Mouse (Mus musculus): ENCODE measurements at regions not wholly inside any gene's neighbourhood (a gene's known extent, or its start where the extent isn't known, plus 50 kb on each side); places are given as distances from the start of the nearest gene placed in this dataset.

- WGBS = 73% methylated on average over 6 of the region's 6 CpGs
- H3K36me3 ChIP-seq (ENCODE audit: control insufficient read depth, insufficient read depth, low read length) = no peaks in the 10 kb centered on the region
- no peaks in the 10 kb centered on the region for H3K4me1 ChIP-seq (ENCODE audit: control insufficient read depth, insufficient read depth, insufficient read length, low read length)
- no peak overlapping the region for H3K4me3 ChIP-seq (ENCODE audit: low read depth, low read length)
- no peak overlapping the region for H3K27ac ChIP-seq (ENCODE audit: insufficient read depth, low read depth, low read length)
- TF ChIP-seq POLR2A (IDR thresholded peaks at IDR 0.05; ENCODE audit: low read depth, low read length) = no peak
- no peak for TF ChIP-seq CTCF (IDR thresholded peaks at IDR 0.05; ENCODE audit: extremely low read depth, insufficient read length, insufficient replicate concordance, low read depth, low read length)
- no peaks in the 10 kb centered on the region for H3K27me3 ChIP-seq (ENCODE audit: control insufficient read depth, insufficient read depth, low read length)
Observed at GRCm38 (mm10) chr9:122459491-122459890, 108.1 kb downstream of the Abhd5 start.

GRCm38 (mm10) chr9:122471539-122471938 is 120.1 kb downstream of the Abhd5 start:
- no peak for TF ChIP-seq POLR2A (IDR thresholded peaks at IDR 0.05; ENCODE audit: low read depth, low read length)
- TF ChIP-seq CTCF (IDR thresholded peaks at IDR 0.05; ENCODE audit: extremely low read depth, insufficient read length, insufficient replicate concordance, low read depth, low read length) = no peak
- Histone ChIP-seq H3K4me3 (ENCODE audit: low read depth, low read length) (no peak overlapping the region), H3K36me3 (ENCODE audit: control insufficient read depth, insufficient read depth, low read length) (no peaks in the 10 kb centered on the region), H3K4me1 (ENCODE audit: control insufficient read depth, insufficient read depth, insufficient read length, low read length) (no peaks in the 10 kb centered on the region), H3K27me3 (ENCODE audit: control insufficient read depth, insufficient read depth, low read length) (no peaks in the 10 kb centered on the region), H3K27ac (ENCODE audit: insufficient read depth, low read depth, low read length) (no peak overlapping the region)
- 92% methylated on average over 2 of the region's 2 CpGs for WGBS

GRCm38 (mm10) chr9:122476356-122476755 is 124.9 kb downstream of the Abhd5 start:
- H3K4me1 ChIP-seq (ENCODE audit: control insufficient read depth, insufficient read depth, insufficient read length, low read length) = no peaks in the 10 kb centered on the region
- no peaks in the 10 kb centered on the region for H3K27me3 ChIP-seq (ENCODE audit: control insufficient read depth, insufficient read depth, low read length)
- no peak overlapping the region for H3K27ac ChIP-seq (ENCODE audit: insufficient read depth, low read depth, low read length)
- no peak for TF ChIP-seq POLR2A (IDR thresholded peaks at IDR 0.05; ENCODE audit: low read depth, low read length)
- peak; percentile 36; the same call in 1 of the 2 replicates for TF ChIP-seq CTCF (IDR thresholded peaks at IDR 0.05; ENCODE audit: extremely low read depth, insufficient read length, insufficient replicate concordance, low read depth, low read length)
- no peak overlapping the region for H3K4me3 ChIP-seq (ENCODE audit: low read depth, low read length)
- 49% methylated on average over 3 of the region's 3 CpGs for WGBS
- no peaks in the 10 kb centered on the region for H3K36me3 ChIP-seq (ENCODE audit: control insufficient read depth, insufficient read depth, low read length)

GRCm38 (mm10) chr9:122487001-122487400 is 135.6 kb downstream of the Abhd5 start:
- Histone ChIP-seq H3K27ac (ENCODE audit: insufficient read depth, low read depth, low read length) (no peak overlapping the region), H3K36me3 (ENCODE audit: control insufficient read depth, insufficient read depth, low read length) (no peaks in the 10 kb centered on the region), H3K27me3 (ENCODE audit: control insufficient read depth, insufficient read depth, low read length) (no peaks in the 10 kb centered on the region), H3K4me1 (ENCODE audit: control insufficient read depth, insufficient read depth, insufficient read length, low read length) (no peaks in the 10 kb centered on the region), H3K4me3 (ENCODE audit: low read depth, low read length) (no peak overlapping the region)
- 83% methylated on average over 5 of the region's 5 CpGs for WGBS
- TF ChIP-seq POLR2A (IDR thresholded peaks at IDR 0.05; ENCODE audit: low read depth, low read length) (no peak), CTCF (IDR thresholded peaks at IDR 0.05; ENCODE audit: extremely low read depth, insufficient read length, insufficient replicate concordance, low read depth, low read length) (no peak)

- H3K36me3 ChIP-seq (ENCODE audit: control insufficient read depth, insufficient read depth, low read length) = no peaks in the 10 kb centered on the region
- no peak for TF ChIP-seq CTCF (IDR thresholded peaks at IDR 0.05; ENCODE audit: extremely low read depth, insufficient read length, insufficient replicate concordance, low read depth, low read length)
- no peak for TF ChIP-seq POLR2A (IDR thresholded peaks at IDR 0.05; ENCODE audit: low read depth, low read length)
- H3K4me3 ChIP-seq (ENCODE audit: low read depth, low read length) = no peak overlapping the region
- H3K27ac ChIP-seq (ENCODE audit: insufficient read depth, low read depth, low read length) = no peak overlapping the region
- no peaks in the 10 kb centered on the region for H3K27me3 ChIP-seq (ENCODE audit: control insufficient read depth, insufficient read depth, low read length)
- no peaks in the 10 kb centered on the region for H3K4me1 ChIP-seq (ENCODE audit: control insufficient read depth, insufficient read depth, insufficient read length, low read length)
- 70% methylated on average over 9 of the region's 9 CpGs for WGBS
Observed at GRCm38 (mm10) chr9:122494691-122495090, 143.3 kb downstream of the Abhd5 start.

GRCm38 (mm10) chr9:122496482-122496985 is 145.1 kb downstream of the Abhd5 start:
- no peak for TF ChIP-seq CTCF (IDR thresholded peaks at IDR 0.05; ENCODE audit: extremely low read depth, insufficient read length, insufficient replicate concordance, low read depth, low read length)
- no peak for TF ChIP-seq POLR2A (IDR thresholded peaks at IDR 0.05; ENCODE audit: low read depth, low read length)
- WGBS = 60% methylated on average over 2 of the region's 2 CpGs

GRCm38 (mm10) chr9:122501864-122502341 is 150.5 kb downstream of the Abhd5 start:
- no peak for TF ChIP-seq POLR2A (IDR thresholded peaks at IDR 0.05; ENCODE audit: low read depth, low read length)
- TF ChIP-seq CTCF (IDR thresholded peaks at IDR 0.05; ENCODE audit: extremely low read depth, insufficient read length, insufficient replicate concordance, low read depth, low read length) = no peak
- H3K27ac ChIP-seq (ENCODE audit: insufficient read depth, low read depth, low read length) = no peak overlapping the region
- 47% methylated on average over 13 of the region's 13 CpGs for WGBS
- H3K4me1 ChIP-seq (ENCODE audit: control insufficient read depth, insufficient read depth, insufficient read length, low read length) = no peaks in the 10 kb centered on the region
- H3K27me3 ChIP-seq (ENCODE audit: control insufficient read depth, insufficient read depth, low read length) = no peaks in the 10 kb centered on the region
- H3K36me3 ChIP-seq (ENCODE audit: control insufficient read depth, insufficient read depth, low read length) = no peaks in the 10 kb centered on the region
- no peak overlapping the region for H3K4me3 ChIP-seq (ENCODE audit: low read depth, low read length)

More at GRCm38 (mm10) chr9:122496482-122496985, 145.1 kb downstream of the Abhd5 start:
- Histone ChIP-seq H3K36me3 (ENCODE audit: control insufficient read depth, insufficient read depth, low read length) (no peaks in the 10 kb centered on the region), H3K4me1 (ENCODE audit: control insufficient read depth, insufficient read depth, insufficient read length, low read length) (no peaks in the 10 kb centered on the region), H3K27me3 (ENCODE audit: control insufficient read depth, insufficient read depth, low read length) (no peaks in the 10 kb centered on the region), H3K4me3 (ENCODE audit: low read depth, low read length) (no peak overlapping the region), H3K27ac (ENCODE audit: insufficient read depth, low read depth, low read length) (no peak overlapping the region)

Measured in small intestine, adult 2 months (tissue).